In genomic region chr1:171558898-171559297, GRCm38 (mm10) we compare ENCODE assay signal across 18 mouse cellular contexts. TPM values are rescaled to one million over a fixed set of nuclear protein-coding genes. Genes with fewer than 3 reads are reported as not detected.
DNase-seq lines count a peak whose midpoint lies in the region; ATAC-seq and TF ChIP-seq lines count a peak whose summit lies in the region.
"Had no signal": no experiment of that assay in that cellular context is flagged by ENCODE, and none has a peak within 500 bp of the region (broad histone marks: within the 10 kb centered on the region; RNA-seq: fewer than 3 reads in every experiment).

TSS of gene Cd244a (plus strand) at chr1:171559193.

- TF ChIP-seq POLR2A in thymus, adult 2 months (IDR thresholded peaks at IDR 0.05; ENCODE audit: control insufficient read depth, extremely low read depth, insufficient read depth, low read length, poor library complexity) = no peak

- no peaks in the 10 kb centered on the region for H3K36me3 ChIP-seq in thymus, adult 2 months (ENCODE audit: control insufficient read depth, insufficient read depth, low read length)
- peaks cover 5% of the 10 kb centered on the region for H3K36me3 ChIP-seq in megakaryocyte, embryonic 14.5 days (replicated peaks; ENCODE audit: low read length)
- H3K36me3 ChIP-seq in midbrain, embryonic 10.5 days = no peaks in the 10 kb centered on the region
- H3K36me3 ChIP-seq: embryonic facial prominence, embryonic 15.5 days; limb, embryonic 10.5 days; neural tube, embryonic 12.5 days had no signal

- intact Hi-C loops in gastrocnemius, postnatal 36 days (cut with DNase I) = no loop called here

- peaks cover 19% of the 10 kb centered on the region for H3K4me1 ChIP-seq in thymus, adult 2 months (replicated peaks; ENCODE audit: control insufficient read depth, insufficient read depth, low read length)
- H3K4me1 ChIP-seq in megakaryocyte, embryonic 14.5 days = peaks cover 77% of the 10 kb centered on the region
- peaks cover 7% of the 10 kb centered on the region; the same call in 1 of the 2 replicates for H3K4me1 ChIP-seq in midbrain, embryonic 10.5 days
- H3K4me1 ChIP-seq: embryonic facial prominence, embryonic 15.5 days; neural tube, embryonic 12.5 days had no signal

- 11% methylated on average over 4 of the region's 4 CpGs for WGBS in thymus, adult 2 months
- 83% methylated on average over 4 of the region's 4 CpGs for WGBS in midbrain, embryonic 10.5 days

- ATAC-seq in granulocyte monocyte progenitor cell, adult 5-6 weeks (replicated peaks; ENCODE audit: poor library complexity, severe bottlenecking) = peak; percentile 76
- no peak for ATAC-seq in CD4-positive, CD25-positive, alpha-beta regulatory T cell, adult 4 months
- ATAC-seq: forebrain, embryonic 16.5 days; inflammation-experienced regulatory T-cells, adult 6 months had no signal

- no peak for DNase-seq in thymus, adult 2 months
- DNase-seq in thymus, postnatal 14 days = no peak
- no peak for DNase-seq in gastrocnemius, postnatal 36 days
- DNase-seq in midbrain, embryonic 10.5 days (ENCODE audit: low spot score) = no peak
- DNase-seq: gastrocnemius, postnatal 10 days; heart, postnatal 36 days; midbrain, embryonic 14.5 days had no signal

- H3K4me3 ChIP-seq in thymus, adult 2 months (ENCODE audit: control insufficient read depth, insufficient read depth, low read length) = no peak within 1 kb of the TSS
- peak within 1 kb of the TSS; percentile 73 for H3K4me3 ChIP-seq in megakaryocyte, embryonic 14.5 days (replicated peaks)
- H3K4me3 ChIP-seq in midbrain, embryonic 10.5 days = no peak within 1 kb of the TSS
- H3K4me3 ChIP-seq: embryonic facial prominence, embryonic 15.5 days; limb, embryonic 10.5 days; neural tube, embryonic 12.5 days had no signal

- peak within 1 kb of the TSS; percentile 33; the same call in 1 of the 2 replicates for H3K27ac ChIP-seq in thymus, adult 2 months (ENCODE audit: control insufficient read depth, insufficient read depth, low read length)
- no peak within 1 kb of the TSS for H3K27ac ChIP-seq in midbrain, embryonic 10.5 days (replicated peaks)
- H3K27ac ChIP-seq: embryonic facial prominence, embryonic 15.5 days; kidney, postnatal 0 days; limb, embryonic 10.5 days; neural tube, embryonic 12.5 days had no signal

- TF ChIP-seq CTCF in thymus, adult 2 months (IDR thresholded peaks at IDR 0.05; ENCODE audit: borderline replicate concordance, control insufficient read depth, extremely low read depth, insufficient read depth, low read length, poor library complexity) = no peak

- no peaks in the 10 kb centered on the region for H3K9me3 ChIP-seq in megakaryocyte, embryonic 14.5 days
- H3K9me3 ChIP-seq in midbrain, embryonic 10.5 days (replicated peaks) = no peaks in the 10 kb centered on the region
- H3K9me3 ChIP-seq: embryonic facial prominence, embryonic 15.5 days; limb, embryonic 10.5 days; neural tube, embryonic 12.5 days had no signal

- H3K27me3 ChIP-seq in thymus, adult 2 months (ENCODE audit: control insufficient read depth, insufficient read depth, low read length) = no peaks in the 10 kb centered on the region
- H3K27me3 ChIP-seq in megakaryocyte, embryonic 14.5 days (replicated peaks) = no peaks in the 10 kb centered on the region
- H3K27me3 ChIP-seq in midbrain, embryonic 10.5 days (ENCODE audit: low read depth, poor library complexity, severe bottlenecking) = no peaks in the 10 kb centered on the region
- H3K27me3 ChIP-seq: embryonic facial prominence, embryonic 15.5 days; neural tube, embryonic 12.5 days had no signal

RNA-seq across cellular contexts. Expression of gene Cd244a, which starts in this region (rescaled TPM):
- 1.8 and 1.9 TPM in 2 replicates for polyA plus RNA-seq in thymus, adult 2 months (2012; rRNA removed)
- total RNA-seq in granulocyte monocyte progenitor cell, adult 5-6 weeks (2014; fragmentation: Nextera tagmentation) = 5.5 and 6.7 TPM in 2 replicates
- 5.6 and 7.9 TPM in 2 replicates for total RNA-seq in granulocyte monocyte progenitor cell, adult 5-6 weeks (2017)
- polyA plus RNA-seq in megakaryocyte, embryonic 14.5 days (2012; ENCODE audit: insufficient read depth, low replicate concordance) = not detected in 2 replicates
- 1 to 10 TPM in 1 of 2 experiments, under 1 TPM in 1; 0.55 to 1.3 TPM for polyA plus RNA-seq in CD4-positive, CD25-positive, alpha-beta regulatory T cell, adult 4 months (2017; shearing (Covaris generic))
- total RNA-seq in gastrocnemius, postnatal 36 days (2021) = not detected
- polyA plus RNA-seq in midbrain, embryonic 10.5 days (2016; fragmentation: Nextera tagmentation; extraction: Ambion mirVana) = 0.06 TPM in 1 of 2 replicates, not detected in the other
- total RNA-seq: layer of hippocampus, postnatal 25 days had no signal
- polyA plus RNA-seq: forebrain, embryonic 16.5 days; heart, embryonic 11.5 days; limb, embryonic 10.5 days; neural tube, embryonic 12.5 days had no signal

Comparison
In these comparisons a context has a peak if more than half of its experiments do, and no peak if none do; other contexts are left out.
1. RNA of gene Cd244a (total RNA-seq): 5.5 to 7.9 TPM in granulocyte monocyte progenitor cell, adult 5-6 weeks; not detected in gastrocnemius, postnatal 36 days; every median in the first group is over 4 times any median in the second.